Mouse (Mus musculus) limb, embryonic 12.5 days (tissue): ENCODE data around the gene Vmn2r67. TPM values are rescaled to one million over a fixed set of nuclear protein-coding genes. Genes with fewer than 3 reads are reported as not detected.
"Not testable (repeated sequence)": the region's sequence is repeated elsewhere in the genome, so short reads cannot be mapped to it uniquely, and the experiment has no call there.

Experiments used
- ATAC-seq: fragments of 200-750 bp; cut with Nextera tagmentation; 2 replicates; pipeline ENCODE4 v1.8.0; 2017; ENCODE audit warnings: low read depth, moderate TSS enrichment; ENCODE audit not compliant: insufficient number of reproducible peaks, insufficient read depth, low FRiP score, low TSS enrichment
- H3K27ac ChIP-seq: fragments of 300-500 bp; sonication (generic); 2 replicates; pipeline ENCODE4 v1.5.1; 2016; ENCODE audit warnings: mild to moderate bottlenecking, moderate library complexity
- H3K27me3 ChIP-seq: fragments of 300-500 bp; sonication (generic); 2 replicates; pipeline ENCODE4 v1.6.1; 2016; ENCODE audit warnings: mild to moderate bottlenecking, moderate library complexity
- H3K36me3 ChIP-seq: fragments of 300-500 bp; sonication (generic); 2 replicates; pipeline ENCODE4 v1.6.1; 2016; ENCODE audit warnings: mild to moderate bottlenecking, moderate library complexity
- H3K4me1 ChIP-seq: fragments of 300-500 bp; sonication (generic); replicated peaks from 2 replicates; pipeline ENCODE4 v1.6.1; 2016
- H3K4me2 ChIP-seq: fragments of 300-500 bp; sonication (generic); 2 replicates; pipeline ENCODE4 v1.6.1; 2016; ENCODE audit warnings: mild to moderate bottlenecking, moderate library complexity
- H3K4me3 ChIP-seq: fragments of 300-500 bp; sonication (generic); replicated peaks from 2 replicates; pipeline ENCODE4 v1.5.1; 2016; ENCODE audit warnings: mild to moderate bottlenecking
- H3K9ac ChIP-seq: fragments of 300-500 bp; sonication (generic); replicated peaks from 2 replicates; pipeline ENCODE4 v1.6.1; 2016; ENCODE audit warnings: mild to moderate bottlenecking, moderate library complexity
- H3K9me3 ChIP-seq: fragments of 300-500 bp; sonication (generic); 2 replicates; pipeline ENCODE4 v1.6.1; 2016; ENCODE audit warnings: mild to moderate bottlenecking, moderate library complexity
- WGBS: fragments of 180-500 bp; shearing (Covaris S2); methylation state at CpG from one replicate; pipeline ENCODE4 v1.1.7; 2016; 5-methylcytosine and 5-hydroxymethylcytosine counted together
- polyA plus RNA-seq: library from polyadenylated mRNA; unstranded; fragments of >200 nt; fragmentation: Nextera tagmentation; extraction: Ambion mirVana; gene quantifications from 2 replicates; pipeline ENCODE4 v1.2.1, GENCODE M21; 2016

Gene Vmn2r67
- not detected in 2 replicates for polyA plus RNA-seq

DNA sequence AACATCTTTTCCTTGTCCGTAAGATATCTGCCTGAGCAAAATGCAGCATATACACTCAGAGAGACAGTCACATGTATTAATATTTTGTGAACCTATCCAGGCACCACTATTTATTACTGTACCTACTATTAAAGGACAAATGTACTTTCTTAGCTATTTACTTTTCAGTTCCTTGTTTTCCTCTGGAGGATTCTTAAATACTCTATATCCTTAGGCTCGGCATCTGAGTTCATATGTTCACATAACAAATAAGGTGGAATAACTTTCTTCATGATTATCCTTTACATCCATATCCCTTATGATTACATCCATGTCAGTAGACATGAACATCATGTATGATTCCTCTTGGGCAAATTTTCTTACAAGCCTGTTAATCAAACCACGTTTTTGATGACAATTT is at the start of gene Vmn2r67:
Vmn2r67 (minus strand) TSS at position 101 of the 400 bp plus-strand sequence.
- Histone ChIP-seq H3K36me3 (no peaks in the 10 kb centered on the region), H3K27me3 (no peaks in the 10 kb centered on the region), H3K27ac (no peak within 1 kb of the TSS), H3K9me3 (no peaks in the 10 kb centered on the region), H3K9ac (no peak within 1 kb of the TSS), H3K4me3 (no peak within 1 kb of the TSS), H3K4me1 (no peaks in the 10 kb centered on the region), H3K4me2 (no peak within 1 kb of the TSS)
- 81% methylated on average over 3 of the region's 3 CpGs for WGBS
- ATAC-seq: no peak

DNA sequence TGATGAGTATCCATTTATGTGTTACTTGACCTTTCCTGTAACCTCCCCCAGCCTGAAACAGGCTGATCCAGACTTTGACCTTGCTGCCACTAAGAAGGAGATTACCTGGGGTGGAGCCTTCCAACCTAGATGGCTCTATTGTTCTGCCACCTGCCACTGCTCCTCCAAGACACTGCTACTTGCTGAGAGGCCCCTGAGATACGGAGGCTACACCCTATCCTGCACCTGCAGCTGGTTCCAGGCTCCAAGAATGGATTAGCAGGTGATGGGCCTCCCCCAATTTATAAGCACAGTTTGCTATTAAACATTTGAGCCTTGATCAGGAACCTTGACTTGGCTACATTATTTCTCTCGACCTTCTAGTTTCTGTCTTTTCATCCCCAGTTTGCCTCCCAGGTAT is 51.3 kb downstream of the Vmn2r67 start:
- WGBS: 49% methylated on average over 2 of the region's 2 CpGs
- H3K4me1 ChIP-seq, H3K9ac ChIP-seq, H3K4me2 ChIP-seq, H3K27me3 ChIP-seq, ATAC-seq, H3K36me3 ChIP-seq, H3K4me3 ChIP-seq, H3K27ac ChIP-seq: not testable (repeated sequence)
- peaks cover 15% of the 10 kb centered on the region; the same call in 1 of the 2 replicates for H3K9me3 ChIP-seq

Other genes with a start within 250 kb of the Vmn2r67 start
- gene Vmn2r65, start 191.9 kb downstream of the Vmn2r67 start, polyA plus RNA-seq: not detected in 2 replicates
- not detected in 2 replicates for gene Vmn2r66, start 143.7 kb downstream of the Vmn2r67 start, polyA plus RNA-seq
- not detected in 2 replicates for gene Vmn2r68, start 81.8 kb upstream of the Vmn2r67 start, polyA plus RNA-seq